Mouse (Mus musculus) testis, adult 2 months (tissue): Measurements from ENCODE around the gene Slc39a1.

Experiments
- CTCF ChIP-seq: fragments of 200-500 bp; IDR thresholded peaks from 2 replicates; pipeline ENCODE4 v1.5.1; 2012; ENCODE audit warnings: low read depth, mild to moderate bottlenecking, inconsistent platforms, low read length, moderate library complexity; ENCODE audit not compliant: control insufficient read depth, insufficient read depth, insufficient replicate concordance
- POLR2A ChIP-seq: fragments of 200-500 bp; IDR thresholded peaks from 2 replicates; pipeline ENCODE4 v1.6.1; 2012; ENCODE audit warnings: low read depth, mild to moderate bottlenecking, inconsistent platforms, low read length, moderate library complexity; ENCODE audit not compliant: control insufficient read depth

- TF ChIP-seq CTCF (no peak), POLR2A (no peak; the same call in 1 of the 2 replicates)
Observed at GRCm38 (mm10) chr3:90266901-90267775, 19.2 kb downstream of the Slc39a1 start.
